Mouse (Mus musculus) right cerebral cortex, postnatal 4 days (tissue): ENCODE measurements at regions not wholly inside any gene's neighbourhood (a gene's known extent, or its start where the extent isn't known, plus 50 kb on each side); places are given as distances from the start of the nearest gene placed in this dataset.
A peak's percentile ranks its signal among the peaks of the same experiment; 100 is the strongest.

ENCODE experiments used
- DNase-seq: peaks from one replicate; pipeline ENCODE4 v3.0.0-alpha.2; 2022

DNA sequence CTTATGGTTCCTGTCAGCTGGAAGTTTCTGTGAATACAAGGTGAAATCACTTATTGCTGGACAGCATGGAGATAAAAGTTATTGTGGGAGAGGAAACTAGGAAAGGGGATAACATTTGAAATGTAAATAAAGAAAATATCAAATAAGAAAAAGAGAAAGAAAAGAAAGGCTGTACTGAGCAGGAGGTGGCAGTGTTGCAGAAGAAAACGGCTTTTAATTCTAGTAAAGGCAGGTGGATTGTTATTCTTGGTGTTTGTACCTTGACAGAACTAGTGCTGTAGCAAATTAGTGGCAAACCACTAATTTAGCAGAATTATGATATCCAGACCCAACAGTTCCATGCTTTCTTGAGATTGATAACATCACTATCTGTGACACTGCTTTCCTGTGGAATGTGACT is 52.6 kb downstream of the Gm10358 start:
- no peak for DNase-seq

DNA sequence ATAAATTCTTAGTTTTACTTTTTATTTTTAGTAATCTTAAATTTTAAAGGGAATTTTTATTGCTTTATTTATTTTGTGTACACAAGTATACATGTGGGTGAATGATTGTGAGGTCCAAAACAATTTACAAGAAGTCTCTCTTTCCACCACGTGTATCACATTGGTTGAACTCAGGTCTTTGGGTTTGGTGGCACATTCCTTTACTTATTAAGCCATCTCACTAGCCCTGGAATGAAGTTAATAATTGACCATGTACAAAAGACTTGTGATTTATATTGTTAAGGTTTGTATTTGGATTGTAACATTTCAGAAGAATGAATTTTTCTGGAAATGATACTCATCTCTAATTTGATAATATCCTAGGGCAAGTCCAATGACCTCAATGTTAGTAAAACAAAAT is 56.2 kb downstream of the Gm10358 start:
- DNase-seq: no peak

DNA sequence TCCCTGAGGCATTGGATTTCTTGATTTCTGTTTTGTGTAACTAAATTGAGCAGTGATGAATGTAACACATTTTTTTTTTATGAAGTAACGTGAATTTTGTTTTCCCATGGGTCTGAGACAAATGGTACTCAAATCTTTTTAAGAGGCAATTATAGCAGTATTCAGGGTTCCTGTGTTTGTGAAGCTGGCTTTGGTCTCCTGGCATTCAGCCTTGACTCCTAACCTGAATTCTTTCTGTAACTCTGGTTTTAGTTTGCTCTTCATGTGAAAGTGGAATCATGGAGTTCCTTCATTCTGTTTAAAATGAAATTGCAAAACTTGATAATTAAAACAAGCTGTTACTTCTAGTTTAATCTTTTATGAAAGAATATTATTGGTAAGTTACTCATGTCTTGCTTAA is 58.3 kb downstream of the Gm10358 start:
- DNase-seq: no peak

DNA sequence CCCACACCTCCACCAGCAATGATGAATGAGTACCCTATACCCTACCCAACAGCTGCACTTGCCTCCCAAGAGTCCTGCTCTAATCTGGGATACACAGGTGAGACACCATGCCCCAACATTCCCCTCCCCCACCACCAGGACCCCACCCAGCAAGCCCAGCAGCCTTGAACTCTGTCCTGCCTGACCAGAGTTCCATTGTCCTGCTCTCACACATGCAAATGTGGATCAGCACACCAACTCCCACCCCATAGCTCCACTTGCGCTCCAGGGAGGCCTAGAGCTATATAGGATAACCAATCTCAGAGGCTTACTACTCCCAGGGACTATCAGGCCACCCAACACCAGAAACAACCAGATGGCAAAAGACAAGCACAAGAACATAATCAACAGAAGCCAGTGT is 85.8 kb downstream of the Gm10358 start:
- no peak for DNase-seq

DNA sequence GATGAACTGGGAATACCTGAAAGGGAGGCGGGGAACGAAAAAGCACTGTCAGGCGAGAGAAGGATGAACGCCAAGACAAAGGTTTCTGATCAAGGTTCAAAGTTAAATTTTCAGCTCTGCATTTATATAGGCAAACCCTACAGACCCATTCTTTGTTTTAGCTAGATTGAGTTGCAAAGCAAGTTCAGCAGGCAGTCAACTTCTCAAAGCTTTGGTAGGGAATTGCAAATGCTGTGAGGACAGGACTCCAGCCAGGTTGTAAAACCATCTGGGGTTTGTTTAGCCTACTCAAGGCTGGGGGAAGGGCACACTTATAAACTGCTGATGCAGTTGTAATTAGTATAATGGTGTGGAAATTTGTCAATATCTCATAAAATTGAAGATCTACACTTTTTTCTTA is 87.9 kb downstream of the Gm10358 start:
- no peak for DNase-seq

DNA sequence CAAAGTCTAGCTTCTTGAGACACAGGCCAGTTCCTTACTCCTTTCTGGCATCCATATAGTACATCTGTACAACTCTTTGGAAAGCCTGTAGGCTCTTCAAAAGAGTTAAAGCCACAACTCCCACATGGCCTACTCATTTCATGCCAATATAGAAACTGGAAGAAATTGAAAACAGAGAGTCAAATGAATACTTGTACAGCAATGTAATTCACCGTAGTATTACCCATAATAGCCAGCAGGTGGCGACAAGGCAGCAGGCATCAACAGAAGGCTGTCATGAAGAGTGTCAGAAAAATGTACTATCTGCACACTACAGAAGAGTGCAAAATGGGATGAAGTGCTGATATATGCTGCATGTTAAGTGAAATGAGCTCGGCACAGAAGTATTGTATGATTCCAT is 90.5 kb downstream of the Gm10358 start:
- peak; percentile 38 for DNase-seq

DNA sequence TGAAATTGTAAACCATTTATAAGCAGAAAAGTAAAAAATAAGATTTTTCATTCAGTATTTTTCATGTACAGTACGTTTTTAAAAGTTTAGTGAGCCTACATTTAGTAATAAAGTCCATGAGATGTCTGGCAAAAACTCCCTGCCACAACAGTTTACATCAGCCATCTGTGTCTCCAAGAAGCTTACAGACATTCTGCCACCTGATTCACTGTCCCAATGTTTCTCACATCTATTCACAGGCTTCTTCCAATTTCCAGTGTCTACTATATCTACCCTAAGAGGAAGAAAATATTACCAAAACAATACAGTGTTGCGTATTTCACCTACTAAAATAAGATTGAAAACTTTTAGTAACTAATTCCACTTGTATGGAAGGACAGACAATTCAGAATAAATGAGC is 95.7 kb downstream of the Rasd2 start:
- no peak for DNase-seq

DNA sequence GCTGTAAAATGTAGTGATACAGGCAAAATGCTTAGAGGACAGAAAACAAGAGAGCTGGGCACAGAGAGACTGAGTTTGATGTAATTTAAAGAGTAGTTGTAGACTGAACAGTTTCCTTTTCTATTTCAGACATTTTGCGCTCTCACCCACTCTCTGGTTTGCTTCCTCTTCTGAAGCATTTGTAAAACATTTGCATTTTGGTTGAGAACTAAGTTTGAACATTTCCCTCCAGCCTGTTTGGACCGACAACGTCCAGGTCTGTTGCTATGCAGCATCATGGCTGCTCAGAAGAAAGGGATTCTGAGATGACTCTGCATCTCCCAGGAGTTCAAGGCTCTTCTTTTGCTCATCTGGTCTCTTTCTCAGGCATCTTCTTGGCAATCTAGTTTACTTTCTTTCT is 78.2 kb downstream of the Rasd2 start:
- DNase-seq: no peak

DNA sequence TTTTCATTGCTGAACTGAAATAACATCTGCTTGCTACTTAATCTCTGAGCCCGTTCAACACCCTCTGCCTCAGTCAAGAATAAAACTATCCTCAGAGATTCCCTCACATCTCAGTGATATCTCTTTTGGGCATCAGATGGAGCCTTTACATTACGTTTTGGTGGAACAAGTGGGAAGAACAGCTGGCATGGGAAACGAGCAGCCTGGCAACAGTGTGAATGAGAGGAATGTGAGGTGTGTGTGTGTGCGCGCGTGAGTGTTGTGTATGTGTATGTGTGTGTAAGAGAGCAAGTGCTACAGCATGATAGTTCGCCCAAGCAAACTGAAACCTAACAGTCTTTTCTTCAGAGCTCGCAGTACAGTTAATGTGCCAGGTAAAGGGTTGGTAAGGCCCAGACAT is 76.2 kb downstream of the Rasd2 start:
- DNase-seq: no peak
